9 mouse cellular contexts compared by ENCODE assay signal in genomic region chr13:109261642-109262220, GRCm38 (mm10).
DNase-seq lines count a peak whose midpoint lies in the region; ATAC-seq lines count a peak whose summit lies in the region.
"Had no signal": no experiment of that assay in that cellular context is flagged by ENCODE, and none has a peak within 500 bp of the region (broad histone marks: within the 10 kb centered on the region; RNA-seq: fewer than 3 reads in every experiment).

No protein-coding gene starts in this region.

- DNase-seq in forebrain, embryonic 10.5 days (ENCODE audit: extremely low spot score, low spot score), result no peak
- DNase-seq in MN1 (ENCODE audit: low spot score), result peak; percentile 45
- no peak for DNase-seq in testis, postnatal 14 days (ENCODE audit: low spot score)
- no peak for DNase-seq in right cerebral cortex, postnatal 14 days
- no peak for DNase-seq in cerebellum, postnatal 25 days
- DNase-seq: cerebellum, adult 18-20 months had no signal

- no peak overlapping the region for H3K27ac ChIP-seq in forebrain, embryonic 10.5 days
- H3K27ac ChIP-seq in forebrain, embryonic 16.5 days (ENCODE audit: low read length), result no peak overlapping the region
- H3K27ac ChIP-seq in hindbrain, embryonic 15.5 days (replicated peaks), result no peak overlapping the region
- no peak overlapping the region for H3K27ac ChIP-seq in midbrain, embryonic 12.5 days (replicated peaks)

- H3K27me3 ChIP-seq in forebrain, embryonic 10.5 days (ENCODE audit: poor library complexity, severe bottlenecking), result no peaks in the 10 kb centered on the region
- no peaks in the 10 kb centered on the region for H3K27me3 ChIP-seq in forebrain, embryonic 16.5 days (replicated peaks; ENCODE audit: control insufficient read depth, insufficient read depth, low read length)
- H3K27me3 ChIP-seq in hindbrain, embryonic 15.5 days, result no peaks in the 10 kb centered on the region
- H3K27me3 ChIP-seq in midbrain, embryonic 12.5 days, result no peaks in the 10 kb centered on the region

- 47% methylated on average over 5 of the region's 5 CpGs for WGBS in forebrain, embryonic 10.5 days
- WGBS in forebrain, embryonic 16.5 days, result 21% methylated on average over 5 of the region's 5 CpGs
- WGBS in hindbrain, embryonic 15.5 days, result 21% methylated on average over 5 of the region's 5 CpGs
- 11% methylated on average over 5 of the region's 5 CpGs for WGBS in midbrain, embryonic 12.5 days

- no peaks in the 10 kb centered on the region for H3K36me3 ChIP-seq in forebrain, embryonic 10.5 days (replicated peaks)
- H3K36me3 ChIP-seq in forebrain, embryonic 16.5 days (ENCODE audit: control insufficient read depth, insufficient read depth), result no peaks in the 10 kb centered on the region
- H3K36me3 ChIP-seq in hindbrain, embryonic 15.5 days, result no peaks in the 10 kb centered on the region
- no peaks in the 10 kb centered on the region for H3K36me3 ChIP-seq in midbrain, embryonic 12.5 days

- ATAC-seq in forebrain, embryonic 16.5 days, result no peak
- no peak for ATAC-seq in hindbrain, embryonic 15.5 days (ENCODE audit: low FRiP score, low read depth)
- ATAC-seq in midbrain, embryonic 12.5 days (ENCODE audit: low FRiP score, low read depth), result no peak

- peak overlapping the region; percentile 64 for H3K4me3 ChIP-seq in forebrain, embryonic 10.5 days
- H3K4me3 ChIP-seq in forebrain, embryonic 16.5 days (replicated peaks; ENCODE audit: low read length), result no peak overlapping the region
- H3K4me3 ChIP-seq in hindbrain, embryonic 15.5 days, result peak overlapping the region; percentile 50; the same call in 1 of the 2 replicates
- H3K4me3 ChIP-seq in midbrain, embryonic 12.5 days, result peak overlapping the region; percentile 52

- H3K9ac ChIP-seq in forebrain, embryonic 16.5 days (replicated peaks; ENCODE audit: low read depth, low read length), result no peak overlapping the region
- H3K9ac ChIP-seq in hindbrain, embryonic 15.5 days, result no peak overlapping the region
- no peak overlapping the region for H3K9ac ChIP-seq in midbrain, embryonic 12.5 days (replicated peaks)

- H3K9me3 ChIP-seq in forebrain, embryonic 10.5 days, result no peaks in the 10 kb centered on the region
- H3K9me3 ChIP-seq in forebrain, embryonic 16.5 days (ENCODE audit: control insufficient read depth, low read length), result no peaks in the 10 kb centered on the region
- H3K9me3 ChIP-seq in hindbrain, embryonic 15.5 days, result no peaks in the 10 kb centered on the region
- H3K9me3 ChIP-seq in midbrain, embryonic 12.5 days, result no peaks in the 10 kb centered on the region

- H3K4me1 ChIP-seq in forebrain, embryonic 10.5 days, result peaks cover 42% of the 10 kb centered on the region
- peaks cover 8% of the 10 kb centered on the region for H3K4me1 ChIP-seq in forebrain, embryonic 16.5 days (replicated peaks; ENCODE audit: control insufficient read depth, insufficient read depth, low read length)
- peaks cover 10% of the 10 kb centered on the region; the same call in 1 of the 2 replicates for H3K4me1 ChIP-seq in hindbrain, embryonic 15.5 days (replicated peaks)
- peaks cover 12% of the 10 kb centered on the region for H3K4me1 ChIP-seq in midbrain, embryonic 12.5 days

- no peak overlapping the region for H3K4me2 ChIP-seq in forebrain, embryonic 16.5 days (ENCODE audit: low read length)
- peak overlapping the region; percentile 89 for H3K4me2 ChIP-seq in hindbrain, embryonic 15.5 days
- peak overlapping the region; percentile 75 for H3K4me2 ChIP-seq in midbrain, embryonic 12.5 days (replicated peaks)
